Mouse (Mus musculus) CD4-positive, CD25-positive, alpha-beta regulatory T cell, adult 2 months (primary cell): Measurements from ENCODE around the gene Asna1.

Source experiments
- DNase-seq: peaks from one replicate; pipeline ENCODE4 v3.0.0-alpha.2; 2012; ENCODE audit warnings: low read depth, low spot score

The Asna1 gene

GRCm38 (mm10) chr8:84989810-84990209 is 35.3 kb downstream of the Asna1 start:
- peak; percentile 94 for DNase-seq

GRCm38 (mm10) chr8:84989311-84989731 is 35.8 kb downstream of the Asna1 start:
- DNase-seq: peak; percentile 41

- DNase-seq: no peak
Observed at GRCm38 (mm10) chr8:84987903-84988302, 37.2 kb downstream of the Asna1 start.

GRCm38 (mm10) chr8:84987388-84987787 is 37.7 kb downstream of the Asna1 start:
- no peak for DNase-seq

GRCm38 (mm10) chr8:84986379-84986945 is 38.6 kb downstream of the Asna1 start:
- no peak for DNase-seq

- peak; percentile 99 for DNase-seq
Observed at GRCm38 (mm10) chr8:84985684-84986378, 39.2 kb downstream of the Asna1 start.

- DNase-seq: peak; percentile 74
Observed at GRCm38 (mm10) chr8:84985049-84985683, 39.9 kb downstream of the Asna1 start.

- peak; percentile 71 for DNase-seq
Observed at GRCm38 (mm10) chr8:84984294-84985048, 40.6 kb downstream of the Asna1 start.

GRCm38 (mm10) chr8:84982499-84983011 is 42.5 kb downstream of the Asna1 start:
- peak; percentile 59 for DNase-seq

- peak; percentile 32 for DNase-seq
Observed at GRCm38 (mm10) chr8:84981644-84982498, 43.2 kb downstream of the Asna1 start.

GRCm38 (mm10) chr8:84980622-84981358 is 44.3 kb downstream of the Asna1 start:
- DNase-seq: peak; percentile 82

GRCm38 (mm10) chr8:84979599-84980421 is 45.3 kb downstream of the Asna1 start:
- DNase-seq: peak; percentile 97

- peak; percentile 99 for DNase-seq
Observed at GRCm38 (mm10) chr8:84978248-84978940, 46.7 kb downstream of the Asna1 start, which contains the start of gene Junb. Junb (minus strand) TSS chr8:84978718.

GRCm38 (mm10) chr8:84977435-84978247 is 47.4 kb downstream of the Asna1 start:
- DNase-seq: peak; percentile 88

- no peak for DNase-seq
Observed at GRCm38 (mm10) chr8:84976763-84977434, 48.2 kb downstream of the Asna1 start.

- DNase-seq: peak; percentile 97
Observed at GRCm38 (mm10) chr8:84976031-84976762, 48.9 kb downstream of the Asna1 start.
